Mouse (Mus musculus) erythroblast, embryonic 14.5 days (primary cell): Measurements from ENCODE around the gene Astn2.

ENCODE experiments used
- GATA1 ChIP-seq: IDR thresholded peaks from 2 replicates; pipeline ENCODE4 v1.6.1; 2012; ENCODE audit warnings: low read length, inconsistent platforms, mixed read lengths
- TAL1 ChIP-seq: IDR thresholded peaks from 3 replicates; pipeline ENCODE4 v1.6.1; 2012; ENCODE audit warnings: low read length, inconsistent platforms, mixed read lengths

DNA sequence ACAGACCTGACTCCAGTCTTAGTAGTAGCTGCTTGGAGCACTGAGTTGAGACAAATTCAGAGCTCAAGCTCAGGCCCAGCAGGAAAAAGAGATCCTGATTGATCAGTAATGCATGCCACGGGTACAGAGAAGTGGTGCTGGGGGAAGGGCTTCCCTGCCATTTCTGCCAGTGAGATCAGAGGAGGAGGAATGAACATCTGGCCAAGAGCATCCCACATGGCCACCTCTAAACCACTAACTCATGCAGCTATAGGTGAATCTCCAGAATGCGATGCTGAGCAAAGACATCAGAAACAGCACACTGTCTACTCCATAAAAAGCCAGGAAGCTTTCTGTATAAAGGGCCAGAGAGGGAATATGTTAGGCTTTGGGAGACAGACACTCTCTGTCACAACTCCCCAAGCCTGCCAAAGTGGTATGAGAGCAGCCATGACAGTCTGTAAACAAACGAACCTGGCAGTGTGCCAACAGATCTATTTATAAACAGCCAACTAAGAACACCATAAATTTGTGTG is 33.8 kb downstream of the Astn2 start:
- TF ChIP-seq GATA1 (no peak), TAL1 (no peak)
